Mouse (Mus musculus): ENCODE data around the gene Inca1. TPM values are rescaled to one million over a fixed set of nuclear protein-coding genes. Genes with fewer than 3 reads are reported as not detected.
A peak's percentile ranks its signal among the peaks of the same experiment; 100 is the strongest.

Inca1 gene
- 2.5 TPM for polyA plus RNA-seq (2021)

- POLR2A ChIA-PET, result interaction anchor here (1.5 to 2.0 kb wide), 2 partner anchors 11 to 13 kb away, joined by 5 to 7 read pairs; partner anchors contain the start of gene Camta2
- ATAC-seq (peak; percentile 81), DNase-seq (ENCODE audit: low read depth, low spot score) (peak; percentile 63)
- no peak for TF ChIP-seq CTCF (IDR thresholded peaks at IDR 0.05)
- no peaks in the 10 kb centered on the region for H3K27me3 ChIP-seq
- CTCF ChIA-PET, result interaction anchor here (0.6 kb wide), 1 partner anchor 12 kb away, joined by 3 read pairs; the partner anchor contains the start of gene Camta2
- in situ Hi-C loops (cut with MboI; ENCODE audit: low pct_unique_long_range_greater_than_20kb), result no loop called here
These were observed at the start of gene Inca1, which contains the start of gene Kif1c for GRCm38 (mm10) chr11:70699722-70700556. Inca1 (minus strand) TSS chr11:70700155. Kif1c (plus strand) TSS chr11:70700548.

GRCm38 (mm10) chr11:70747876-70748545, 48.1 kb upstream of the Inca1 start:
- in situ Hi-C loops (cut with MboI; ENCODE audit: low pct_unique_long_range_greater_than_20kb), result no loop called here
- POLR2A ChIA-PET, result interaction anchor here (0.5 kb wide), 1 partner anchor 101 kb away, joined by 3 read pairs; the partner anchor contains the start of genes Rnf167 and Slc25a11
- H3K27me3 ChIP-seq, result peaks cover 3% of the 10 kb centered on the region
- ATAC-seq (no peak), DNase-seq (ENCODE audit: low read depth, low spot score) (no peak)
- no peak for TF ChIP-seq CTCF (IDR thresholded peaks at IDR 0.05)
- CTCF ChIA-PET, result interaction anchor here (0.7 kb wide), 1 partner anchor 22 kb away, joined by 3 read pairs; no protein-coding TSS in a partner anchor

GRCm38 (mm10) chr11:70745636-70746035, 45.7 kb upstream of the Inca1 start:
- TF ChIP-seq CTCF (IDR thresholded peaks at IDR 0.05), result no peak
- no peak for ATAC-seq
- DNase-seq (ENCODE audit: low read depth, low spot score), result no peak
- POLR2A ChIA-PET, result no interaction called here
- peaks cover 2% of the 10 kb centered on the region for H3K27me3 ChIP-seq
- in situ Hi-C loops (cut with MboI; ENCODE audit: low pct_unique_long_range_greater_than_20kb), result no loop called here
- CTCF ChIA-PET, result interaction anchor here (1.3 to 1.4 kb wide), 2 partner anchors 9 to 14 kb away, joined by 3 to 5 read pairs; no protein-coding TSS in a partner anchor

- H3K27me3 ChIP-seq, result no peaks in the 10 kb centered on the region
- TF ChIP-seq CTCF (IDR thresholded peaks at IDR 0.05), result no peak
- ATAC-seq (no peak), DNase-seq (ENCODE audit: low read depth, low spot score) (no peak)
- in situ Hi-C loops (cut with MboI; ENCODE audit: low pct_unique_long_range_greater_than_20kb), result no loop called here
- POLR2A ChIA-PET, result interaction anchor here (0.6 to 1.2 kb wide), 2 partner anchors 19 to 21 kb away, joined by 3 to 4 read pairs; no protein-coding TSS in a partner anchor
- CTCF ChIA-PET, result interaction anchor here (1.2 to 1.8 kb wide), 2 partner anchors 15 to 61 kb away, joined by 3 to 4 read pairs; no protein-coding TSS in a partner anchor
These were observed 42.9 kb upstream of the Inca1 start for GRCm38 (mm10) chr11:70742581-70743459.

GRCm38 (mm10) chr11:70742117-70742516, 42.2 kb upstream of the Inca1 start:
- no peaks in the 10 kb centered on the region for H3K27me3 ChIP-seq
- ATAC-seq (no peak), DNase-seq (ENCODE audit: low read depth, low spot score) (no peak)
- TF ChIP-seq CTCF (IDR thresholded peaks at IDR 0.05), result no peak
- ChIA-PET CTCF (interaction anchor here (1.2 to 1.8 kb wide), 2 partner anchors 14 to 60 kb away, joined by 3 to 4 read pairs; no protein-coding TSS in a partner anchor), POLR2A (interaction anchor here (1.7 kb wide), 1 partner anchor 26 kb away, joined by 3 read pairs; no protein-coding TSS in a partner anchor)
- in situ Hi-C loops (cut with MboI; ENCODE audit: low pct_unique_long_range_greater_than_20kb), result no loop called here

GRCm38 (mm10) chr11:70741603-70742002, 41.6 kb upstream of the Inca1 start:
- DNase-seq (ENCODE audit: low read depth, low spot score) (no peak), ATAC-seq (no peak)
- ChIA-PET CTCF (interaction anchor here (1.8 kb wide), 1 partner anchor 59 kb away, joined by 4 read pairs; no protein-coding TSS in a partner anchor), POLR2A (interaction anchor here (1.7 kb wide), 1 partner anchor 26 kb away, joined by 3 read pairs; no protein-coding TSS in a partner anchor)
- H3K27me3 ChIP-seq, result no peaks in the 10 kb centered on the region
- TF ChIP-seq CTCF (IDR thresholded peaks at IDR 0.05), result no peak
- in situ Hi-C loops (cut with MboI; ENCODE audit: low pct_unique_long_range_greater_than_20kb), result no loop called here

GRCm38 (mm10) chr11:70737749-70738148, 37.8 kb upstream of the Inca1 start:
- CTCF ChIA-PET, result no interaction called here
- POLR2A ChIA-PET, result interaction anchor here (0.6 kb wide), 1 partner anchor 50 kb away, joined by 3 read pairs; the partner anchor contains the start of gene Camta2
- no peak for TF ChIP-seq CTCF (IDR thresholded peaks at IDR 0.05)
- no peak for ATAC-seq
- no peaks in the 10 kb centered on the region for H3K27me3 ChIP-seq
- in situ Hi-C loops (cut with MboI; ENCODE audit: low pct_unique_long_range_greater_than_20kb), result no loop called here
- no peak for DNase-seq (ENCODE audit: low read depth, low spot score)

- POLR2A ChIA-PET, result interaction anchor here (1.2 kb wide), 1 partner anchor 11 kb away, joined by 3 read pairs; no protein-coding TSS in a partner anchor
- no peaks in the 10 kb centered on the region for H3K27me3 ChIP-seq
- CTCF ChIA-PET, result interaction anchor here (0.8 to 1.2 kb wide), 3 partner anchors 12 to 104 kb away, joined by 3 read pairs; no protein-coding TSS in a partner anchor
- peak; percentile 26 for ATAC-seq
- in situ Hi-C loops (cut with MboI; ENCODE audit: low pct_unique_long_range_greater_than_20kb), result no loop called here
- no peak for DNase-seq (ENCODE audit: low read depth, low spot score)
- no peak for TF ChIP-seq CTCF (IDR thresholded peaks at IDR 0.05)
These were observed 33.3 kb upstream of the Inca1 start for GRCm38 (mm10) chr11:70733256-70733655.

- in situ Hi-C loops (cut with MboI; ENCODE audit: low pct_unique_long_range_greater_than_20kb), result no loop called here
These were observed 31.2 kb upstream of the Inca1 start for GRCm38 (mm10) chr11:70731178-70731577.

More at GRCm38 (mm10) chr11:70731178-70731577, 31.2 kb upstream of the Inca1 start:
- no peak for DNase-seq (ENCODE audit: low read depth, low spot score)
- no peaks in the 10 kb centered on the region for H3K27me3 ChIP-seq
- POLR2A ChIA-PET, result no interaction called here
- CTCF ChIA-PET, result interaction anchor here (0.9 kb wide), 1 partner anchor 15 kb away, joined by 3 read pairs; no protein-coding TSS in a partner anchor
- TF ChIP-seq CTCF (IDR thresholded peaks at IDR 0.05), result no peak
- no peak for ATAC-seq

Data from Patski (cell line).